Mouse (Mus musculus) lung, postnatal 25 days (tissue): ENCODE measurements around the gene Tmem106c.

ENCODE experiments used
- DNase-seq: peaks from one replicate; pipeline ENCODE4 v3.0.0; 2022; ENCODE audit warnings: low spot score

Tmem106c gene

GRCm38 (mm10) chr15:97952889-97953189 is 11.2 kb upstream of the Tmem106c start:
- no peak for DNase-seq

DNA sequence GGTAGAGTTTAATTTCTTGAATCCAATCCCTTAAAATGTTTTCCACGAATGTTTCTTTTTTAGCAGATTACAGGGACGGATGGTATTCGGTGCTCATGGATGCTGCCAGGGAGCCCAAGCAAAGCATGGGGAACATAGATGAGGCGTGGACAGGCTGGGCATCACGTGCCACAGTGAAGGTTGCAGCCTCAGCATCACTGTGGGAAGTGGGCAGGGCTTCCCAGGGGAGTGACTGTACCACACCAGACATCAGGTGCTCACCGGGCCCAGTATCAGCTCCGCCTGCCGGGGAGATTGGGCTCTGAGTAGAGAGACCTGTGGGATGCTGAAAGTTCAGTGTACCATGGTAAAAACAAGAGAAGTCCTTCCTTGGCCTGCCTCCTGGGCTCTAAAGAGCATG is 9.3 kb upstream of the Tmem106c start:
- DNase-seq = no peak

GRCm38 (mm10) chr15:97955286-97955685 is 8.7 kb upstream of the Tmem106c start:
- DNase-seq = no peak

DNA sequence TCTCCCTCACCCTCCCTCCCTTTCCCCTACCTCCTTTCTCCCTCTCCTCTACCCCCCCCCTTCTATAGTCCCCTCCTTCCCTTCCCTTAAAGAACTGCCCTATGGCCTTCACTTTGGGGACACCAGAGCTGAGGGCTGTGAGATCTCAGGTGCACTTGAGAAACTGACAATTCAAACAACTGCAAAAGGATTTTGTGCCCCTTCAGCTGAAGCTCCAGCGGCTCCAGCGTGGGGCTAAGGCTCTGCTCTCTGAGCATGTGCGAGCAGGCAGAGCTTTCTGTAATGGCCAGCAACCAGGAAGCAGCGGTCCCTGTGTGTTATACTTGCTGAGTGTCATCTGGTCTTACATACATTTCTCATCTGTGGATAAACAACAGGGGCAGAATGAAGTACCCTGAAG is 8.3 kb upstream of the Tmem106c start:
- DNase-seq = no peak

DNA sequence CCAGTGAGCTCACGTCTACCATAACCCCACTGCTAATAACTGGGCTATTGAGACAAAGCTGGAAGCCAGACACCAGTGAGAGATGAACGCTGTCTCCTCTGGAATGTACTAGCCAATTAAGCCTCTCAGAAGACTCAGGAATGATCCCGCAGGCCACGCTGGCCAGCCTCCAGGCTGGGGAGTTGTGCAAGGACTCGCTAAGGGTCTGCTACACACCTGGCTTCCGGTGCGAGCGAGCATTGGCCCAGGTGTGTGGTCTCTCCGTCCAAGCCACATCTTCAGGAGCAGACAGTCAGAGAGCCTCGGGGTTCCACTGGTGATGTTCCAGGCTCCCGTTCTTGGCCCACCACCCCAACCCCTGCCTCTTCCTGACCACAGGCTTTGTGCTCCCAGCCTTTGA is 7.6 kb upstream of the Tmem106c start:
- DNase-seq = no peak

DNA sequence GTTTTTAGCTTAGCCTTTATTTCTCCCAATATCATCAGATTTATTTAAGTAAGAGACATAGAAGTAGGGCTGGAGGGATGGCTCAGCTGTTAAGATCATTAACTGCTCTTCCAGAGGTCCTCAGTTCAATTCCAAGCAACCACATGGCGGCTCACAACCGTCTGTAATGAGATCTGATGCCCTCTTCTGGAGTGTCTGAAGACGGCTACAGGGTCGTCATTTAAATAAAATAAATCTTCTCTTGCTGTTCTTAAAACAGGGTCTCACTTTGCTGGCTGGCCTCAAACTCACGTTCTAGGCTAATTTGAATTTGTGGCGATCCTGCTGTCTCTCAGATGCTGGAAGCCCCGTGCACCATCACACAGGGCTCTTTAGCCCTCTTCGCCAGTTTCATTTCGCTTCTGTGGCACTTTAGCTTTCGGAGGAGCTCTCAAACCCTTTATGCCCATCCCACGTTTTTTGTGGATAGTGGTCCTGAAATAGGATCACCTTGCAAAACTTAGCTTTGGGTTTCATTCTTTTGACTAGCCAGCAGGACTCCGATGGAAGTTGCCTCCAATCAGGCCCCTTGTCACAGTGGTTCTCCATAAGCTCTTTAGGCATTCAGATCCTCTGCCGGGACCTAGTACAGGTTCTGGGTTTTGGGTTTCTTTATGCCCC is 541 bp upstream of the Tmem106c start:
- no peak for DNase-seq

DNA sequence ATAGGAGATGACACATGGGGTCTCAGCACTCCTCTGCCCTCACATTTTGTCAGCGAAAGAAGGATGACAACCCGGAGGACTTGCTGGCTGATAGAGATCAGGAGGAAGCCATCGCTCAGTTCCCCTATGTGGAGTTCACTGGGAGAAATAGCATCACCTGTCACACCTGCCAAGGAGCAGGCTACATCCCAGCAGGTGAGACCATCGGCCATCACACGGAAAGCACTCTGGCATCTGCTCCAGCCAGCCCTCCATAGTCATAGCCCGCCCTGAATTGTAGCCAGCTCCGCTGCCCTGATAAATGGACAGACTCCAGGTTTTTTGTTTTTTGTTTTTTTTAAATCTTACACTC is 812 bp downstream of the Tmem106c start:
- no peak for DNase-seq

GRCm38 (mm10) chr15:97965311-97966045 is 1.5 kb downstream of the Tmem106c start:
- DNase-seq = no peak

DNA sequence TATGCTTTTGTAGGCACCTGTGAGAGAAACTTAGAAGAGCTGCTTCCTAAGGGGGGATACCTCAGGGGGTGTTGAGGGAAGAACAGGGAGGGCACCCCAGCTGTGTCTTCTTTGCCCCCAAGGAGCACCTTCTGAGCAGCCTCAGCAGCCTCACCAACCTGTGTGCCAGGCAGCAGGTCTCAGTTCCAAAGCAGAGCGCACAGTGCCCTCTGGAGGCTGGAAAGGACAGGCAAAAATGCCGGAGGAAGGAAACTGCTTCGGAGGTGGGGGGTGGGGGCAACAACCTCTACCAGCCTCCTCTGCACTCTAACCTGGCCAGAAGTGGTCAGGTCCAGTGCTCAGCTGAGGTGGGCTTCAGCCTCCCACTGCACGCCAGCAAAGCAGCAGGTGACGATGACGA is 6.3 kb downstream of the Tmem106c start:
- no peak for DNase-seq

- DNase-seq = no peak
These were observed 8.6 kb downstream of the Tmem106c start for GRCm38 (mm10) chr15:97972580-97972979.

- DNase-seq = no peak
These were observed 9.4 kb downstream of the Tmem106c start for GRCm38 (mm10) chr15:97973248-97974005.

DNA sequence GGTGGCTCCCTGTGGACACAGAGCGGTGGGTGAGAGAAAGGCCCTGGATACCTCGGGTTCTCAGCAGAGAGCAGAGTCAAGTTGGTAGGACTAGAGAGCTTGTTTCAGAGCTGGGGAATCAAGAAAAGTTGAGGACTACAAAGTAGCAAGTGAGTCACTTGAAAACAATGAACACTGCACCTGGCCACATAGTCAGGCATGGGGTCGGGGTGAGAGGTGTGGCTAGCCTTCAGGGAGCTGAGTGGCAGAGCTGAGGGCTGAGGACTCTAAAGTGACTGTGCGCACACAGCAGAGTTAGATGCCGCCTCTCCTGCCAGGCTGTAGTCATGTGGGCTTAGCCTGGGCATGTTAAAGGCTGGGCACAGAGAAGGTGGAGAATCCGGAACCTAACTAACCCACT is 17.6 kb downstream of the Tmem106c start:
- no peak for DNase-seq

DNA sequence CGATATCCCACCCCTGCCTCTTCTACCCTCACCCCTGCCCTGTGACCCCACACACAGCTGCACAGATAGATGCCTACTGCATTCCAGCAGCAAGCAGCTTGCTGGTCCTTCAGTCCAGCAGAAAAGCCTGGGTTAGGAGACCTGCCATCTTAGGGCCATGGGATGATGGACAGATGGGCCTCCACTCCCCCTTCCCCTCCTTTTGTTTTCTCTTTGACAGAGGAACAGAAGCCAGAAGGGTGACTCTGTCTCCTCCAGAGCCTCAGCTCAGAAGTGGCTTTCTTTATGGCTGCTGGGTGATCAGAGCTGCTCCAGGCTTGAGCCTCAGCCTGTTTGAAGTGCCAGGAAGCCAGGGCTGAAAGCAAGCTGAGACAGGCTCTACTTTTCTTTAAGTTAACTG is 25.5 kb downstream of the Tmem106c start:
- no peak for DNase-seq

DNA sequence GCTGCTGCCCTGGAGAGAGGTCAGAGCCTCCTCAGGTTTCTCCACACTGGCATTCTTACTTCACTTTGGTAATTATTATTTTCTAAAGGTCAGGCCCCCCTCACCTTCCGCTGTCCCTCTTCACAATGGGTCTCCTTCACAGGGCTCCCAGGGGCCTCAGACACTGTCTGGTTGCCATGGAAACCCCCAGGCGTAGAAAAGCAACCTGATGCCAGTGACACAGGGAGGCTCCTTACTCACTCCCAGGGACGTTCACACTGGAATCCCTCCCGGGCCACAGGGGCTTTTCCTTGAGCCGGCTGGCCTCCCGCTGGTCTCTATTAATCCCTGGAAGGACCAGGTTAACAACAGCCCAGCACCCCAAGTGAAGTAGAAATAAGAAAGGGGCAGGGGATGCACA is 26.1 kb downstream of the Tmem106c start:
- DNase-seq = no peak

GRCm38 (mm10) chr15:97990721-97991120 is 26.7 kb downstream of the Tmem106c start:
- DNase-seq = no peak

GRCm38 (mm10) chr15:97991285-97991895 is 27.4 kb downstream of the Tmem106c start:
- no peak for DNase-seq

DNA sequence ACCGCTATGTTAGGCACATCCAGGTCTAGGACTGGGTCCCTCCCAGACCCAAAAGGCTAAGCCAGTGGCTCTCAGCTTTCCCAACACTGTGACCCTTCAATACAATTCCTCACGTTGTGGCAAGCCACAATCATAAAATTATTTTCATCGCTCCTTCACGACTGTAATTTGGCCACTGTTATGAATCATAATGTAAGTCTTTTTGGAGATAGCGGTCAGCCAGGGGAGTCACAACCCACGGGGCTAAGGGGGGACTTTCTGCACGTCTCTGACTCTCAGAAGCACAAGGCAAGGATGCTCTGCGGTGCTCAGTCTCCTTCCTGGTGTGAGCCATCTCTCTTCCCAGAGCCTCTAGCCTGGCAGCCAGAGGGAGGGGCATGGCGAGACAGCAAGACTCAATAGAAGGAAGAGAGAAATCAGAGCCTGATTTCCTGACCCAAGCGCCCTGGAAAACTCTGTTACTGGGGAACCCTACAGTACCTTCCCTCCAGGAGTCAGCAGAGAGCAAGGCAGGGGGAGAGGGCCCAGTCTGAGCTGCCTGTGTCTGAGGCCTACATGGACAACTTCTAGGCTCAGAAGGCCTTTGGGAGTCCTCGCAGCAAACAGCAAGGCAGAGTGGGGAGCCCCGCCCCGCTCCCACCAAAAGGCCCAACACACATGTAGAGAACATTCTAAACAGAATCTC is 28.2 kb downstream of the Tmem106c start:
- DNase-seq = no peak

- peak; percentile 87 for DNase-seq
These were observed 28.8 kb downstream of the Tmem106c start for GRCm38 (mm10) chr15:97992712-97993286.

- no peak for DNase-seq
These were observed 32.8 kb downstream of the Tmem106c start for GRCm38 (mm10) chr15:97996716-97997256.

- no peak for DNase-seq
These were observed 35.5 kb downstream of the Tmem106c start for GRCm38 (mm10) chr15:97999546-97999945.

GRCm38 (mm10) chr15:97999991-98000390 is 36.0 kb downstream of the Tmem106c start:
- DNase-seq = no peak
